Mouse (Mus musculus) hindbrain, embryonic 14.5 days (tissue): Measurements from ENCODE around the gene Kifc1. TPM values are rescaled to one million over a fixed set of nuclear protein-coding genes. Genes with fewer than 3 reads are reported as not detected.
A peak's percentile ranks its signal among the peaks of the same experiment; 100 is the strongest.

Source experiments
- ATAC-seq: fragments of 200-750 bp; cut with Nextera tagmentation; 2 replicates; pipeline ENCODE4 v1.8.0; 2017; ENCODE audit warnings: moderate number of reproducible peaks, mild to moderate bottlenecking, moderate TSS enrichment, moderate library complexity; ENCODE audit not compliant: low FRiP score
- DNase-seq: peaks from one replicate; pipeline ENCODE4 v3.0.0-alpha.2; 2015; ENCODE audit warnings: low spot score
- H3K27ac ChIP-seq: fragments of 300-500 bp; sonication (generic); 2 replicates; pipeline ENCODE4 v1.5.1; 2014; ENCODE audit warnings: mild to moderate bottlenecking, moderate library complexity
- H3K27me3 ChIP-seq: fragments of 300-500 bp; sonication (generic); 2 replicates; pipeline ENCODE4 v1.6.1; 2014; ENCODE audit warnings: mild to moderate bottlenecking, low read length, mixed read lengths; ENCODE audit not compliant: control insufficient read depth, insufficient read depth
- H3K36me3 ChIP-seq: fragments of 300-500 bp; sonication (generic); replicated peaks from 2 replicates; pipeline ENCODE4 v1.6.1; 2014; ENCODE audit not compliant: control insufficient read depth, insufficient read depth
- H3K4me1 ChIP-seq: fragments of 300-500 bp; sonication (generic); replicated peaks from 2 replicates; pipeline ENCODE4 v1.6.1; 2014; ENCODE audit warnings: antibody characterized with exemption, low read length, mixed read lengths; ENCODE audit not compliant: control insufficient read depth, insufficient read depth
- H3K4me2 ChIP-seq: fragments of 300-500 bp; sonication (generic); replicated peaks from 2 replicates; pipeline ENCODE4 v1.6.1; 2014; ENCODE audit warnings: mild to moderate bottlenecking, moderate library complexity
- H3K4me3 ChIP-seq: fragments of 300-500 bp; sonication (generic); replicated peaks from 2 replicates; pipeline ENCODE4 v1.5.1; 2014; ENCODE audit warnings: mild to moderate bottlenecking, low read length
- H3K9ac ChIP-seq: fragments of 300-500 bp; sonication (generic); 2 replicates; pipeline ENCODE4 v1.6.1; 2014
- H3K9me3 ChIP-seq: fragments of 300-500 bp; sonication (generic); 2 replicates; pipeline ENCODE4 v1.6.1; 2016; ENCODE audit warnings: low read length; ENCODE audit not compliant: control insufficient read depth
- WGBS: fragments of 180-500 bp; shearing (Covaris S2); extraction: QIAGEN DNeasy Blood & Tissue Kit; methylation state at CpG from one replicate; pipeline ENCODE4 v1.1.7; 2014; 5-methylcytosine and 5-hydroxymethylcytosine counted together
- polyA plus RNA-seq: library from polyadenylated mRNA; unstranded; fragments of >200 nt; fragmentation: Nextera tagmentation; extraction: Ambion mirVana; gene quantifications from 2 replicates; pipeline ENCODE4 v1.2.1, GENCODE M21; 2014

Gene Kifc1
- polyA plus RNA-seq, 1 experiment from 2014 or later, result 1.8 TPM

- Histone ChIP-seq H3K36me3 (peaks cover 42% of the 10 kb centered on the region), H3K9me3 (no peaks in the 10 kb centered on the region), H3K9ac (no peak overlapping the region), H3K27ac (no peak overlapping the region), H3K27me3 (no peaks in the 10 kb centered on the region), H3K4me3 (no peak overlapping the region), H3K4me1 (peaks cover 14% of the 10 kb centered on the region), H3K4me2 (no peak overlapping the region)
- ATAC-seq, result no peak
- no peak for DNase-seq
- WGBS, result 97% methylated on average over 8 of the region's 8 CpGs
Observed at GRCm38 (mm10) chr17:33913905-33914304, 23.4 kb upstream of the Kifc1 start.

GRCm38 (mm10) chr17:33913264-33913663 lies 22.8 kb upstream of the Kifc1 start:
- no peak overlapping the region for H3K9ac ChIP-seq
- no peak for ATAC-seq
- WGBS, result 90% methylated on average over 10 of the region's 10 CpGs
- H3K4me2 ChIP-seq, result no peak overlapping the region
- no peak overlapping the region for H3K4me3 ChIP-seq
- peaks cover 38% of the 10 kb centered on the region for H3K36me3 ChIP-seq
- no peaks in the 10 kb centered on the region for H3K9me3 ChIP-seq
- peaks cover 14% of the 10 kb centered on the region for H3K4me1 ChIP-seq
- no peaks in the 10 kb centered on the region for H3K27me3 ChIP-seq
- DNase-seq, result no peak
- no peak overlapping the region for H3K27ac ChIP-seq

- Histone ChIP-seq H3K9me3 (no peaks in the 10 kb centered on the region), H3K27me3 (no peaks in the 10 kb centered on the region), H3K4me2 (no peak overlapping the region), H3K4me3 (no peak overlapping the region), H3K9ac (no peak overlapping the region), H3K36me3 (peaks cover 38% of the 10 kb centered on the region), H3K27ac (no peak overlapping the region), H3K4me1 (peaks cover 13% of the 10 kb centered on the region)
- ATAC-seq (no peak), DNase-seq (no peak)
- 92% methylated on average over 28 of the region's 28 CpGs for WGBS
Observed at GRCm38 (mm10) chr17:33911813-33912414, 21.5 kb upstream of the Kifc1 start.

- 93% methylated on average over 31 of the region's 31 CpGs for WGBS
- no peak for DNase-seq
- H3K27ac ChIP-seq, result no peak overlapping the region
- no peak overlapping the region for H3K4me3 ChIP-seq
- H3K9me3 ChIP-seq, result no peaks in the 10 kb centered on the region
- no peaks in the 10 kb centered on the region for H3K27me3 ChIP-seq
- ATAC-seq, result no peak
- no peak overlapping the region; the same call in 1 of the 2 replicates for H3K4me2 ChIP-seq
- H3K36me3 ChIP-seq, result peaks cover 38% of the 10 kb centered on the region
- H3K4me1 ChIP-seq, result peaks cover 8% of the 10 kb centered on the region
- no peak overlapping the region for H3K9ac ChIP-seq
Observed at GRCm38 (mm10) chr17:33911052-33911812, 20.8 kb upstream of the Kifc1 start.

GRCm38 (mm10) chr17:33910346-33911051 lies 20.0 kb upstream of the Kifc1 start:
- Histone ChIP-seq H3K9me3 (no peaks in the 10 kb centered on the region), H3K27me3 (no peaks in the 10 kb centered on the region), H3K4me3 (peak overlapping the region; percentile 86), H3K4me1 (peaks cover 8% of the 10 kb centered on the region), H3K4me2 (peak overlapping the region; percentile 98), H3K9ac (peak overlapping the region; percentile 95), H3K36me3 (peaks cover 38% of the 10 kb centered on the region), H3K27ac (peak overlapping the region; percentile 88; the same call in 1 of the 2 replicates)
- 58% methylated on average over 11 of the region's 11 CpGs for WGBS
- no peak for ATAC-seq
- no peak for DNase-seq

- Histone ChIP-seq H3K4me2 (peak overlapping the region; percentile 98), H3K27me3 (no peaks in the 10 kb centered on the region), H3K9ac (peak overlapping the region; percentile 95), H3K9me3 (no peaks in the 10 kb centered on the region), H3K4me1 (peaks cover 8% of the 10 kb centered on the region), H3K4me3 (peak overlapping the region; percentile 86), H3K36me3 (peaks cover 38% of the 10 kb centered on the region), H3K27ac (peak overlapping the region; percentile 88)
- WGBS, result 2% methylated on average over 14 of the region's 14 CpGs
- DNase-seq (no peak), ATAC-seq (no peak)
Observed at GRCm38 (mm10) chr17:33909869-33910250, 19.4 kb upstream of the Kifc1 start.

GRCm38 (mm10) chr17:33909077-33909868 lies 18.8 kb upstream of the Kifc1 start, which contains the start of gene Daxx:
TSS of gene Daxx (plus strand) at chr17:33909414.
- peaks cover 8% of the 10 kb centered on the region for H3K4me1 ChIP-seq
- H3K27ac ChIP-seq, result peak within 1 kb of the TSS; percentile 89
- peak within 1 kb of the TSS; percentile 98 for H3K4me2 ChIP-seq
- under 1% methylated on average over 68 of the region's 68 CpGs for WGBS
- no peaks in the 10 kb centered on the region for H3K9me3 ChIP-seq
- peaks cover 35% of the 10 kb centered on the region for H3K36me3 ChIP-seq
- H3K4me3 ChIP-seq, result peak within 1 kb of the TSS; percentile 86
- H3K27me3 ChIP-seq, result no peaks in the 10 kb centered on the region
- H3K9ac ChIP-seq, result peak within 1 kb of the TSS; percentile 95
- peak; percentile 97 for ATAC-seq
- DNase-seq, result peak; percentile 99

- Histone ChIP-seq H3K9ac (peak overlapping the region; percentile 70), H3K4me2 (peak overlapping the region; percentile 98), H3K27ac (peak overlapping the region; percentile 89), H3K27me3 (no peaks in the 10 kb centered on the region), H3K4me3 (peak overlapping the region; percentile 86), H3K4me1 (peaks cover 8% of the 10 kb centered on the region), H3K9me3 (no peaks in the 10 kb centered on the region), H3K36me3 (peaks cover 27% of the 10 kb centered on the region)
- DNase-seq (peak; percentile 52), ATAC-seq (peak; percentile 59; the same call in 1 of the 2 replicates)
- under 1% methylated on average over 42 of the region's 44 CpGs for WGBS
Observed at GRCm38 (mm10) chr17:33908331-33909076, 18.0 kb upstream of the Kifc1 start.
